Mouse (Mus musculus) midbrain, postnatal 0 days (tissue): ENCODE results near the gene Itm2b. TPM values are rescaled to one million over a fixed set of nuclear protein-coding genes. Genes with fewer than 3 reads are reported as not detected.

Experiments used
- ATAC-seq: fragments of 200-750 bp; cut with Nextera tagmentation; 2 replicates; pipeline ENCODE4 v1.8.0; 2017; ENCODE audit warnings: moderate number of reproducible peaks, mild to moderate bottlenecking, moderate TSS enrichment, moderate library complexity; ENCODE audit not compliant: low FRiP score
- DNase-seq: peaks from one replicate; pipeline ENCODE4 v3.0.0-alpha.2; 2015; ENCODE audit warnings: low spot score
- H3K27ac ChIP-seq: fragments of 300-500 bp; sonication (generic); 2 replicates; pipeline ENCODE4 v1.5.1; 2014; ENCODE audit warnings: low read depth, mild to moderate bottlenecking, low read length, mixed read lengths
- H3K27me3 ChIP-seq: fragments of 300-500 bp; sonication (generic); 2 replicates; pipeline ENCODE4 v1.6.1; 2014; ENCODE audit warnings: low read length, control low read depth, mixed read lengths; ENCODE audit not compliant: insufficient read depth
- H3K36me3 ChIP-seq: fragments of 300-500 bp; sonication (generic); 2 replicates; pipeline ENCODE4 v1.6.1; 2014; ENCODE audit warnings: low read length, control low read depth, mixed read lengths; ENCODE audit not compliant: insufficient read depth
- H3K4me1 ChIP-seq: fragments of 300-500 bp; sonication (generic); 2 replicates; pipeline ENCODE4 v1.6.1; 2014; ENCODE audit warnings: mild to moderate bottlenecking, control low read depth, antibody characterized with exemption, low read length, mixed read lengths; ENCODE audit not compliant: insufficient read depth
- H3K4me2 ChIP-seq: fragments of 300-500 bp; sonication (generic); 2 replicates; pipeline ENCODE4 v1.6.1; 2014; ENCODE audit warnings: low read depth, mild to moderate bottlenecking, low read length, mixed read lengths; ENCODE audit not compliant: poor library complexity, severe bottlenecking
- H3K4me3 ChIP-seq: fragments of 300-500 bp; sonication (generic); 2 replicates; pipeline ENCODE4 v1.5.1; 2014; ENCODE audit warnings: low read depth, mild to moderate bottlenecking, low read length, moderate library complexity
- H3K9ac ChIP-seq: fragments of 300-500 bp; sonication (generic); replicated peaks from 2 replicates; pipeline ENCODE4 v1.6.1; 2014; ENCODE audit warnings: mild to moderate bottlenecking, low read length, moderate library complexity, mixed read lengths; ENCODE audit not compliant: poor library complexity, severe bottlenecking
- H3K9me3 ChIP-seq: fragments of 300-500 bp; sonication (generic); 2 replicates; pipeline ENCODE4 v1.6.1; 2016; ENCODE audit warnings: low read length, control low read depth
- CTCF ChIP-seq: IDR thresholded peaks from 2 replicates; pipeline ENCODE4 v1.5.1; 2016; ENCODE audit warnings: antibody characterized with exemption, mild to moderate bottlenecking
- WGBS: fragments of 180-500 bp; shearing (Covaris S2); extraction: QIAGEN DNeasy Blood & Tissue Kit; methylation state at CpG from one replicate; pipeline ENCODE4 v1.1.7; 2014; 5-methylcytosine and 5-hydroxymethylcytosine counted together
- polyA plus RNA-seq: library from polyadenylated mRNA; unstranded; fragments of >200 nt; fragmentation: Nextera tagmentation; extraction: Ambion mirVana; gene quantifications from 2 replicates; pipeline ENCODE4 v1.2.1, GENCODE M21; 2015
- total RNA-seq: library from RNA; depleted of rRNA; stranded (reverse); fragments of >200 nt; gene quantifications from 2 replicates; pipeline ENCODE4 v1.2.3, GENCODE M21; 2014

Gene Itm2b
- total and polyA plus RNA-seq, 2 experiments from 2014 or later: 427 to 855 TPM

DNA sequence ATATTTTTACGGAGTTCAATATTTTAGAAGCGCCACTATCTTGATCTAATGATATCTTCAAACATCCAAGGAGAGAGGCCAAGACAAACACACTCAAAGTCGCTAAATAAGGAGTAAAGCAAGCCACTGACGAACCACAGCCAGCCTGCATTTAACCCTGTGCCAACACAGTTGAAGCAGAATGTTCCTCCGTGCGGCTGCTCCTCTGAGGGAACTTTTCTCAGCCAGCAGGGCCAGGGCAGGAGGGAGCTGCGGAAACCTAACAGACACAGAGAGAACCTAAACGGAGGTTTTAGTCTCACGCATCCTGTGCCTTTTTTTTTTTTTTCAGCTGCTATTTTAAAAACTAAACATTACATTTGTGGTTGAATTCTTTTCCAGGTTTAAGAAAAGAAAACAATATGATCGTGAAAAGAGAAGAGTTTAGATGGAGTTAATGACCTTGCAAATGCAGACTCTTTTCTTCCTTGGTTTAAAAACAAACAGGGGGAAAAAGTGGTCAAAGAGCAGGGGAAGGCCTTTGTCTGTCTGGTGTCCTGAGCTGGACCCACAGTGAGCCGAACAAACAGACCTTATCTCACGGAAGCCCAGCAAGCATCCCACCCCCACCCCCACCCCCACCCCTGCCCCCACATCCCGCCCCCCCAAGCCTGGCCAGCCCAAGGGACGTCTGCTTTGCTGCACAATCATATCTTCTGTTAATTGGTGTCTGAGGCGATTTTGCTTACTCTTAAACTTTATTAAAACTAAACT is 15.0 kb upstream of the Itm2b start:
- no peaks in the 10 kb centered on the region for H3K9me3 ChIP-seq
- no peaks in the 10 kb centered on the region for H3K36me3 ChIP-seq
- H3K27me3 ChIP-seq: no peaks in the 10 kb centered on the region
- no peak overlapping the region for H3K9ac ChIP-seq
- no peak overlapping the region for H3K4me3 ChIP-seq
- TF ChIP-seq CTCF: no peak
- no peak overlapping the region for H3K4me2 ChIP-seq
- no peaks in the 10 kb centered on the region for H3K4me1 ChIP-seq
- WGBS: 32% methylated on average over 15 of the region's 15 CpGs
- DNase-seq (no peak), ATAC-seq (no peak)
- H3K27ac ChIP-seq: no peak overlapping the region

GRCm38 (mm10) chr14:73398367-73398996 is 13.4 kb upstream of the Itm2b start:
- WGBS: 79% methylated on average over 8 of the region's 8 CpGs
- Histone ChIP-seq H3K9me3 (no peaks in the 10 kb centered on the region), H3K27me3 (no peaks in the 10 kb centered on the region), H3K4me3 (no peak overlapping the region), H3K4me2 (no peak overlapping the region), H3K4me1 (no peaks in the 10 kb centered on the region), H3K36me3 (no peaks in the 10 kb centered on the region), H3K9ac (no peak overlapping the region), H3K27ac (no peak overlapping the region)
- ATAC-seq: no peak
- no peak for DNase-seq
- TF ChIP-seq CTCF: no peak

DNA sequence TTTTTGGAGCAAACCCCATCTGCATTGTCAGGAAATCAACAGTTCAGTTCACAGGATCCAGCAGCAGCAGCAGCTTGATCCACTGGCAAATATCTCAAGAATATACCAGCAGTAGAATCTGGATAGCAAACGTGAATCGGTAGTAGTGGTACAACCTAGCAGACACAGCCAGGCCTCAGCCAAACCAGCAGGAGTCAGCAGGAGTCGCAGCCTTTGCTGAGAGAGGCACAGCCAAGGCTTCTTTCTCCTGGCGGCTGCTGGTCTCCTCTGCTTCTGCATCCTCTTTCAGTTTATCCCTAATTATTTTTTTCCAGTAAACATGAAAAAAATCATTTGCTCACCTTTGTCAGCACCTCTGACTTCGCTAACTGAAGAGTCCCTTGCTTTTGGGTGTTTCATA is 10.7 kb upstream of the Itm2b start:
- Histone ChIP-seq H3K9ac (no peak overlapping the region), H3K27me3 (no peaks in the 10 kb centered on the region), H3K36me3 (no peaks in the 10 kb centered on the region), H3K4me3 (no peak overlapping the region), H3K4me1 (no peaks in the 10 kb centered on the region), H3K27ac (no peak overlapping the region), H3K4me2 (no peak overlapping the region), H3K9me3 (no peaks in the 10 kb centered on the region)
- 54% methylated on average over 5 of the region's 5 CpGs for WGBS
- DNase-seq (no peak), ATAC-seq (no peak)
- TF ChIP-seq CTCF: no peak

DNA sequence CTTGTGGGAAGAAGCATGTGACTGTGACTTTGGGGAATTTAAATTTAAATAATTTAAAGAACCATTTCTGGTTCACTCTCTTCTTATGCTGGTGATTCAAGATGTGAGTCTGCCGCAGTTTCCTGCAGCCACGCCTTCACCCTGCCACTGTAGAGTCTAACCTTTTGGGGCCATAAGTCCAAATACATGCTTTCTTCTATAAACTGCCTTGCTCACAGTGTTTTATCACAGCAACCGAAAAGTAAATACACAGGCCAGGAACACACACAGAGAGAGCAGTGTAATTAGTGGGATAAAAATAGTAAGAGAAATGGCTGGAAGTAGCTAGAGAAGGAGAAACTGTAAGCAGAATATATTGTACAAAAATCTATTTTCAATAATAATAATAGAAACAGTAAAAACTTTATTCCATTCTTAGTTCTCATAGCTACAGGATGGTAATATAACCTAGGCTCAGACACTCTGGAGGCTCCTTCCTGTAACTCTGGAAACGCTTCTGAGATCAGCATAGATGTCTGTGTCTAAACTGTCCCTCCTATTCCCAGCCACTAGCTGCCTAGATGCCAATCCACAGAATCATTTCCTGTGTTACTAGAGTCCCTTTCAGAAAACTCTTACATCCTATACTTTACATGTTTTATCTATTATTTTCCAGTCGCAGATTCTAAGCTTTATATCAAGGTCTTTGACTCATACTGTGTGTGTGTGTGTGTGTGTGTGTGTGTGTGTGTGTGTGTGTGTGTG is 9.3 kb upstream of the Itm2b start:
- no peak for ATAC-seq
- no peaks in the 10 kb centered on the region for H3K4me1 ChIP-seq
- no peak for TF ChIP-seq CTCF
- no peak overlapping the region for H3K9ac ChIP-seq
- DNase-seq: no peak
- no peak overlapping the region for H3K4me2 ChIP-seq
- no peaks in the 10 kb centered on the region for H3K27me3 ChIP-seq
- 85% methylated on average over 5 of the region's 5 CpGs for WGBS
- no peaks in the 10 kb centered on the region for H3K9me3 ChIP-seq
- H3K4me3 ChIP-seq: no peak overlapping the region
- H3K27ac ChIP-seq: no peak overlapping the region
- no peaks in the 10 kb centered on the region for H3K36me3 ChIP-seq

DNA sequence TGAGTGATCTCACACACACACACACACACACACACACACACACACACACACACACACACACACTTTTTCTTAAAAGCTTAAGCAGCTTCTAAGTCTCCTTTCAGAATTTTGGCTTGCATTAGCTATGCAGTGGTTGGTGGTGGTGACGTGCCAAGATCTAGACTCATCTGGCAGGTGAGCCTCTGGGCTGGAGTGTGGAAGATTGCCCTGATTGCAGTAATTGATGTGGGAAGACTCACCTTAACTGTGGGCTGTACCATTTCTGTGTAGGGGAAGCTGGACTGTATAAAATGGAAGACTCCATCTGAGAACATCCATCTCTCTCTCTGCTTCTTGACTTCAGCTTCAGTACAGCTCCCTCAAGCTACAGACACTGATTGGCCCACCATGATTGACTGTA is 6.4 kb upstream of the Itm2b start:
- no peak overlapping the region for H3K4me3 ChIP-seq
- H3K9me3 ChIP-seq: no peaks in the 10 kb centered on the region
- no peak for ATAC-seq
- no peak overlapping the region for H3K9ac ChIP-seq
- TF ChIP-seq CTCF: no peak
- H3K27ac ChIP-seq: no peak overlapping the region
- 92% methylated on average over 1 of the region's 1 CpGs for WGBS
- no peaks in the 10 kb centered on the region for H3K36me3 ChIP-seq
- DNase-seq: no peak
- H3K27me3 ChIP-seq: no peaks in the 10 kb centered on the region
- H3K4me2 ChIP-seq: no peak overlapping the region
- H3K4me1 ChIP-seq: no peaks in the 10 kb centered on the region

- no peaks in the 10 kb centered on the region for H3K36me3 ChIP-seq
- H3K4me1 ChIP-seq: no peaks in the 10 kb centered on the region
- H3K4me3 ChIP-seq: no peak overlapping the region
- WGBS: 90% methylated on average over 2 of the region's 2 CpGs
- no peak overlapping the region for H3K4me2 ChIP-seq
- no peak overlapping the region for H3K9ac ChIP-seq
- no peak overlapping the region for H3K27ac ChIP-seq
- ATAC-seq: no peak
- no peak for DNase-seq
- H3K9me3 ChIP-seq: no peaks in the 10 kb centered on the region
- no peak for TF ChIP-seq CTCF
- no peaks in the 10 kb centered on the region for H3K27me3 ChIP-seq
These were observed 5.1 kb upstream of the Itm2b start for GRCm38 (mm10) chr14:73390196-73390595.
